Mouse (Mus musculus): ENCODE measurements around the gene Dclre1b. TPM values are rescaled to one million over a fixed set of nuclear protein-coding genes. Genes with fewer than 3 reads are reported as not detected.
A peak's percentile ranks its signal among the peaks of the same experiment; 100 is the strongest.
"Not testable (repeated sequence)": the region's sequence is repeated elsewhere in the genome, so short reads cannot be mapped to it uniquely, and the experiment has no call there.

Gene Dclre1b
- total RNA-seq (2022) = 1 to 10 TPM; 5.3 to 9.6 (median 7.2) TPM

- peak; percentile 90 for DNase-seq (ENCODE audit: low spot score)
These were observed at the start of gene Dclre1b, which contains the start of the genes Ap4b1 and Gm43064 for GRCm38 (mm10) chr3:103808891-103809798. Gene Dclre1b, minus strand, starts transcription at chr3:103809444. Gene Ap4b1, plus strand, starts transcription at chr3:103809520. Gene Gm43064, plus strand, starts transcription at chr3:103809573.

DNA sequence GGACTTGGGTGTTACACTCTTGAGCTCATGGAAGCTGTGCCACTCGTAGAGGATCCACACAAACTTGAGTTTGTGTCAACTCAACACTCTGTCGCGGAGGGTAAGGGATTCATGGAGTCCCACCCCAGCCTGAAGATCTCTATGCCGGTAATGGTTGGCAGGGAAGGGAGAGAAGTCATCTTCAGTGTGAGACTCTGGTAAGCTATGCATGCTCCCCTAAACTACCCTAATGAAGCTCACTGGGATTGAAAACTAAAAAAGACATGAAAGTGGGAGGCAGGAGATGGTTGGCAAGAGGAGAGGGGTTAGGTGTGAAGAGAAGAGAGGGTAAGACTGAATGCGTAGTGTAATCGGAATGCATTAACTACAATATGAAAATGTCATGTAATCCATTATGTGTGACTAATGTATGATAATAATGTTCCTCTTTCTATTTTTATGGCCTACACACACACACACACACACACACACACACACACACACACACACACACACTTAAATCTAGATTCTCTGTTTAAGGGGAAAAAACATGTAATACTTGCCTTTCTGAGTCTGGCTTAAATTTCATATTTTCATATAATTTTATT, 48.8 kb upstream of the Dclre1b start:
- DNase-seq (ENCODE audit: low spot score) = no peak

DNA sequence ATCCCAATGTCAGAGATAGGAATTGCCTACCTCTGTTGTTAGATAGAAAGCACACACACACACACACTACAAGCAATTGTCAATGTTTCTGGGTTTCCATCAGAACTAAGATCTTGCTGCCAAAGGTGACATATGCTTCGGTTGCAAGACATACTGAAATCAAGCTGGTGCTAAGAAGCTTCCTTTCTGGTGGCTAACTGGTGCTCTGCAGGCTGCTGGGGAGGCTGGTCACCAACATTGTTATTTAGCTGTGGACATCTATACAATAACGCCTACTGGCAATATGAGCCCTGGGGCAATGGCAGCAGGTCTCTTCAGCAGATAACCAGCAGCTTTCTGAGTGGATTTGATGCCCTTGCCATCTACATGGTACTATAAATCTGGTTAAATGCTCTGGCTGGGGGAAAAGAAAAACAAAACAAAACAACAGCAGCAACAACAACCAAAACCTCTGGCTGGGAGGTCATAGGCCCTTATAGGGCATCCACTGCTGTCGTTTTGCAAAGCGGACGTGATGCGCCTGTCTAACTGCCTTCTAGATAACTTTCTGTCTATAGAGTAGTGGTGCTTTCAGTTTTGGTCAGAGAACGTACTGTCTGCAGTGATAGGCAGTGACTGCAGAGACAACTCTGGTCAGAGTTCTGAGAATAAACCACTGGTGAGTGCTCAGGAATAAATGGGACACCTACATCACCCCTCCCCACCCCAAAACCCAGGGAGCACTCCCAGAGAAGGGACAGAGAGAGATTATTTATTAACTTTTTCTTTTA, 48.0 kb upstream of the Dclre1b start:
- DNase-seq (ENCODE audit: low spot score) = no peak

- DNase-seq (ENCODE audit: low spot score) = peak; percentile 3
These were observed 44.6 kb upstream of the Dclre1b start for GRCm38 (mm10) chr3:103853804-103854203.

- peak; percentile 34 for DNase-seq (ENCODE audit: low spot score)
These were observed 43.5 kb upstream of the Dclre1b start for GRCm38 (mm10) chr3:103852565-103853299.

DNA sequence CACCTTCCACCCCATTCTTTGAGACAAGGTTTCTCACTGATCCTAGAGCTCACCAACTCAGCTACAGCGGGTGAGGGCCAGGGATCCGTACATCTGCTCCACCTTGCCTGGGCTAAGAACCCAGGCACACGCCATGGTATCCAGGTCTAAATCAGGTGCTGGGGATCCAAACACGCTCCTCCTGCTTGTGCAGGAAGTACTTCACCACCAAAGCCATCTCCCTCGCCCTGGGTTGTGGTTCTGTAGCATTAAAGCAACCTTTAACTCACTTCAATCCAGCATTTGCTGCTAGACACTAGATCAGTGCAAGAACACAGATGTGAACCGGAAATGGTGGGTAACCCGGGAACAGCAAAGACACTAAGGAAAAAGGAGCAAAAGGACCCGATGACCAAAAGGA, 42.6 kb upstream of the Dclre1b start:
- DNase-seq (ENCODE audit: low spot score) = no peak

- no peak for DNase-seq (ENCODE audit: low spot score)
These were observed 42.2 kb upstream of the Dclre1b start for GRCm38 (mm10) chr3:103851481-103851880.

DNA sequence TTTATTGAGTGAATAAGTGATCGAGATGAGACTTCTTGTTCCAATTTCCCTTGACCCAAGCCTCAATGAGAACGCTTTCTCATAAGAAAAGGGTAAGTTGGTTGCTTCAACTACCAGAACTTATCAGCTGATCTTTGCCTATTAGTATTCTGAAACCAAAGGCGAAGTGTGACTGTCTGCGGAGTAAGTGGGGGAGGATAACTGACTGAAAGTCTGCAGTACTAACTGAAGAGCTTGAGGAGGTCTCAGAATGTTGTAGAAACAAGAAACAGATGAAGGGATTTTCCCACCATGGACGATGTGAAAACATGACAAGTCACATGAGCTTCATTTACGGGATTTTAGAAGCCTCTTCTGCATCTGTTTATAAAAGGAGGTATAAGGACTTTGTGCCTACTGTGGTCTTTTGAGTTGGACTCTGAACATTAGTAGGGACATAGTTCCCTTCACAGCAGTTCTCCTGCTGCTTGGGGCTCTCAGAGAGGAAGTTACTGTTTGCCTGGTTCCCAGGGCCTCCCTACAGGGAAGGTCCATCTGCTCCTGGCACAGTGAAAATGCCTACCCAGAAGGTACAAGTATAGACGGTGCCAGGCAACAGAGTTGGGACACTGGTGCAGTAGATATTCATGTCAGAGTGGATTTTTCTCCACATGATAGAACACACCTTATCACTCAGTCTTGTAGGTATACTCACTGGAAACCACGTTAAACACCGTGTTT, 41.6 kb upstream of the Dclre1b start:
- no peak for DNase-seq (ENCODE audit: low spot score)

GRCm38 (mm10) chr3:103840946-103841345, 31.7 kb upstream of the Dclre1b start:
- not testable (repeated sequence) for DNase-seq (ENCODE audit: low spot score)

DNA sequence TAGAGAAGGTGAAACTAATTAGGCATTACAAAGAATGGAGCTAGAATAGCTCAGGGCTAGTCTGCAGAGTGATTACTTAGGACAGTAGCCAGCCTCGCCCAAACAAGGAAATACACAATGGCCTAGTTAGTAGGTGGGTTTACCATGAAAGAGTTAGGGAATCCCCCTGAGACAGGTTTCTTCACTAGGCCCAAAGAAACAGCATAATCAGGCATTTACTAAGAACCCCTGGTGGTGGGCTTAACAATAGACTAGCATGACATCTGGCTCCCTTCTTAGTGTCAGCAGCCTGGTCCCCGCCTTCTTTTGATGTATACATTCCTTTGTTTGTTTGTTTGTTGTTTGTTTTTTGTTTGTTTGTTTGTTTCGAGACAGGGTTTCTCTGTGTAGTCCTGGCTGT, 31.0 kb upstream of the Dclre1b start:
- not testable (repeated sequence) for DNase-seq (ENCODE audit: low spot score)

DNA sequence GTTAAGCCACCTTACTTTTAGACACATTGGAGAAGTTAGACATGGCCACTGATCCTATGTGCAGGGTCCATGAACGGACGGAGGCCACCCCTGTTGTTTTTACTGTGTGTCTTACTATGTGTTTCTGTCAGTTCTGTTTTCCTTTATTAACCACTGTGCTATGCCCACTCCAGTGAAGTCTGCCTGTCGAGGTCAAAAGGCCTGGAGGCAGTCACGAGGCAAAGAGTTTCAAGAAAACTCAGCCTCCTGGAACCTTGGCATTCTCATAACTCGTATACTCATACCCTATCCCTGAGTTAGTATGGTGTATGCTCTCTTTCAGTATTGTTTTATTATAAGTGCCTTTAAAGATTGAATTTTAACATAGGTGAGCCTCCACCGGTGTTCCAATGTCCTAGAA, 30.5 kb upstream of the Dclre1b start:
- no peak for DNase-seq (ENCODE audit: low spot score)

DNA sequence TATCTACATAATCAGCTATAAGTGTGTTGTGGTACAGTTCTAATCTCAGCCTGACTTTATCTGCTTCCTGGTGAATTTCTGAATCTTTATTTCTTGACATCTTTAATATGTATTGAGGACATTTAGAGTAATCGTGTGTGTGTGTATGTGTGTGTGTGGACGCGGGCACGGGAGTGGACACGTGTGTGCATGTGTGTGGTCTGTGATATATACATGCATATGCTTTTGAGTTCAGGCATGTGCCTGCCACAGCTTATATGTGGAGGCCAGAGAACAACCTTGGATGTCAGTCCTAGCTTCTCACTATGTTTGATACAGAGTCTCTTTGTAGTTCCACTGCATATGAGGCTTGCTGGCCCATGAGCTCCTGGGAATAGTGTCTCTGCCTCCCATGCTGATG, 27.2 kb upstream of the Dclre1b start:
- DNase-seq (ENCODE audit: low spot score) = no peak

DNA sequence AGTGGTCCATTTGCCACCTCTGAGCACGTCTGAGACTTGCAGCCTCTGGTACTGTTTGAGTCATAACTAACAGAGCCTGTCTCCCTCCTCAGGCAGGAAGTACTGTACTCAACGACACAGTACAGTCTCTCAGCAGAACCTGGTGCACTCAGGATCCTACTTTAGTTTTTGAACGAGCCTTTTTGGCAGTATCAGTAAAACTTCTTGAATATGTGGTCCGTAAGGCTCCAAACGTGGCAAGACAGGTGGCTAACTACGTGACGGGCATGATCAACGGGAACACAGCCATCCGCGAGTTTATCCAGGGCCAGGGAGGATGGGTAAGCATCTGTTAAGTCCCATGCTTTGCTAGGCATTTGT, 26.7 kb upstream of the Dclre1b start:
- no peak for DNase-seq (ENCODE audit: low spot score)

- no peak for DNase-seq (ENCODE audit: low spot score)
These were observed 26.2 kb upstream of the Dclre1b start for GRCm38 (mm10) chr3:103835272-103835950.

- DNase-seq (ENCODE audit: low spot score) = no peak
These were observed 24.8 kb upstream of the Dclre1b start for GRCm38 (mm10) chr3:103834001-103834400.

GRCm38 (mm10) chr3:103832426-103832825, 23.2 kb upstream of the Dclre1b start, which contains the start of gene Bcl2l15:
Gene Bcl2l15, plus strand, starts transcription at chr3:103832601.
- DNase-seq (ENCODE audit: low spot score) = no peak

DNA sequence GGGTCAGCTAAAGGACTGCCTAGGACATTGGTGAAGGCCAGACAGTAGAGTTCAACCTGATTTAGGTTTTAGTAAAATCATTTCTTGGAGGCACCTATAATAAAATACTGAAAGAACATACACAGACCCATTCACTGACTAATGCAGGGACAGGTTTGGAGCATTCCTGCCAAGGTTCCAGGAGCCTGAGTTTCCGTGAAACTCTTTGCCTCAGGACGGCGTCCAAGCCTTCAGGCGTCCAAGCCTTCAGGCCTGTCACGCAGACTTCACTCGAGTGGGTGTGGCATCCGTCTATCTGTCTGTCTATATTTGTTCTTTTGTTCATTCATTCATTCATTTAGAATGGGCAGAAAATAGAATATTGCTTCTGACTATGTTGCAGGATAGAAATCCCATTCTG, 21.9 kb upstream of the Dclre1b start:
- no peak for DNase-seq (ENCODE audit: low spot score)

DNA sequence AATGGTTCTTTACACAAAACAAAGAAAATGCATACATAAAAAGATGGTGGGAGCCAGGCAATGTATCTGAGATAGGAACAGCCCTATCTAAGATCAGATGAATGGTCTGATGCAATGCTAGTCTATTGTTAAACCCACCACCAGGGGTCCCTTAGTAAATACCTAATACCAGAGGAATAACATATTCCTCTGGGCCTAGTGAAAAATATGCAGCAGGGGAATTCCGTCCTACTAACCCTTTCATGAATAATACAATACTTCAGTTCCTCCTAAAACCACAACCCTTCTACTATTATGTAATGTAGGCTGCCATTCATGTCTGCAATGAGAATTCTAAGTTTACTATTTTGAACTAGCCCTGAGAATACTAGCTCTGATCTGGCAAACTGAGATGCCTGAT, 21.4 kb upstream of the Dclre1b start:
- not testable (repeated sequence) for DNase-seq (ENCODE audit: low spot score)

DNA sequence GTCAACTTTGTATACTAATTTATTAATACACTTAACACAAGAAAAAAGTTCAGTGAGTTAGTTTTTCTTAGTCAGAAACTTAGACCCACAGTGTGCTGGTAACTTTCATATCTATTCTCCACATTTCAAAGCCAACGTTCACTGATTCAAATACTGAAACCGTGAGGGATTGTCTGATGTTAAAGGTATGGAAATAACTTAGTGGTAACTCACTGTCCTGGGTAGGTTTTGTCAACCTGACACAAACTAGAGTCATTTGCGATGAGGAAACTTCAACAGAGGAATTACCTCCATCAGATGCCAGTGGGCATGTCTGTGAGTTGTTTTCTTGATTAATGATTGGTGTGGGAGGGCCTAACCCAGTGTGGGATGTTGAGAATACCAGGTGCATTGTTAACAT, 19.8 kb upstream of the Dclre1b start:
- DNase-seq (ENCODE audit: low spot score) = no peak

- DNase-seq (ENCODE audit: low spot score) = no peak
These were observed 18.3 kb upstream of the Dclre1b start for GRCm38 (mm10) chr3:103827548-103827947.
